Mouse (Mus musculus): Measurements from ENCODE around the gene Serbp1.
"Not testable (repeated sequence)": the region's sequence is repeated elsewhere in the genome, so short reads cannot be mapped to it uniquely, and the experiment has no call there.

The Serbp1 gene

GRCm38 (mm10) chr6:67237977-67238376 lies at the start of gene Serbp1:
Serbp1 (plus strand) TSS chr6:67238176.
- DNase-seq (ENCODE audit: low spot score in 2 of 2) = no peak

- no peak for DNase-seq (ENCODE audit: low spot score in 2 of 2)
These were observed 44.4 kb upstream of the Serbp1 start for GRCm38 (mm10) chr6:67193591-67193990.

DNA sequence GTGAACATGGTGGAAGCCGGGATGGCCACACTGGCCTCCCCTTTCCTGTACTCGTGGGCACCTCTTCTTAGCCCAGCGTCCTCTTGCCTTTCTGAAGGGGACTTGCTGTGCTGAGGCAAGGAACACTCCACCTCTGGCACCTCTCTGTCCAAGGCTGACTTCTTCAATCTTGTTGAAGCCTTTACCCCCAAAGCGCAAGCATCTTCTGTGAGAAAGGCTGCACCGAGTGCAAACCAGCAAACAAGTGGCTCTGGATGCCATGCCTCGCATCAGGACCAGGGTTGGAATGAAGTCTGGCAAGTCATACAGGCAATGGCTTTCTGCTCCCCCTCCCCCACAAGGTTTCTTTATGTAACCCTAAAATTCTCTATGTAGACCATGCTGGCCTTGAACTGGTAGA lies 43.4 kb upstream of the Serbp1 start:
- no peak for DNase-seq (ENCODE audit: low spot score in 2 of 2)

DNA sequence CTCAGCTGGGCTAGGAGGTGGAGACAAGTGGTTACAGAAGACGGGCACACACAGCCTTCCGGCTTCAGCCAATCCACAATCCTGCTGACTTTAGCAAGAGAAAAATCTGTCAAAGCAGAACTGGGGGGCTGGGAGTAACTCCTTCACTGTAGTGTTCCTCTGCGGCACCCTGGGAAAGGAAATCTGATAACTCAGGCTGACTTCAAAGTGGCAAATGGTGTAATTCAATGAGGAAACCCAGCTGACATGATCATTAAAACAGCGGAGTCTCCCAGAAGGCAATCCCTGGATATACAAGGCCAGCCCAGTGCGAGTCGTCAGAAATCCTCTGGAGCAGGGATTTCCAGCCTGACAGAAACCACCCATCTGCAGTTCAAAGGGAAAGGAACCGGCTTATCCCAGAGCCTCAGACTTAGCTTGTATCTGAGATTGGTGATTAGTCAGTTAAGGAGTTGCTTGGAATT lies 42.8 kb upstream of the Serbp1 start:
- DNase-seq (ENCODE audit: low spot score in 2 of 2) = peak in 1 of 2 experiments; percentile 8

DNA sequence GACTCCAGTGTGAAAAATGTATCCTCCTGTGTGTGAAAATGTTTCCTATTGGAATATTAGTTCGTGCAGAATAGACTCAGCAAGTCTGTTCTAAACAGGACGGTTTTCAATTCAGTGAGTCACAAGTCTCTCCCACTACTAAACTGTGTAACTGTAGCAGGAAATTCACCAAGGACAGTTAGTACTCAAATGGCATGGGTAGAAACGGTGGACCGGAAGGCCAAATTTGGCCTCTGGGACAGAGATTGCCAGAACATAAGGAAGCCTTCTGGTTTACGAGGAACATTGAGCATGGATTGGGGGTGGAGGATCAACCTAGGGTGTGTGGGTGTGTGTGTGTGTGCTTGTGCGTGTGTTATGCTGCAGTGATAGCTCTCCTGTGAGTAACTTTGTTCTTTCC lies 41.2 kb upstream of the Serbp1 start:
- no peak for DNase-seq (ENCODE audit: low spot score in 2 of 2)

GRCm38 (mm10) chr6:67198085-67198484 lies 39.9 kb upstream of the Serbp1 start:
- DNase-seq (ENCODE audit: low spot score in 2 of 2) = no peak

GRCm38 (mm10) chr6:67200715-67201322 lies 37.2 kb upstream of the Serbp1 start:
- DNase-seq (ENCODE audit: low spot score in 2 of 2) = peak in 1 of 2 experiments; percentile 44

GRCm38 (mm10) chr6:67205081-67206037 lies 32.6 kb upstream of the Serbp1 start:
- no peak for DNase-seq (ENCODE audit: low spot score in 2 of 2)

GRCm38 (mm10) chr6:67212362-67212761 lies 25.6 kb upstream of the Serbp1 start:
- DNase-seq (ENCODE audit: low spot score in 2 of 2) = no peak

GRCm38 (mm10) chr6:67213429-67214098 lies 24.4 kb upstream of the Serbp1 start:
- DNase-seq (ENCODE audit: low spot score in 2 of 2) = no peak

- DNase-seq (ENCODE audit: low spot score in 2 of 2) = no peak
These were observed 20.6 kb upstream of the Serbp1 start for GRCm38 (mm10) chr6:67217402-67217801.

- no peak for DNase-seq (ENCODE audit: low spot score in 2 of 2)
These were observed 20.1 kb upstream of the Serbp1 start for GRCm38 (mm10) chr6:67217846-67218245.

DNA sequence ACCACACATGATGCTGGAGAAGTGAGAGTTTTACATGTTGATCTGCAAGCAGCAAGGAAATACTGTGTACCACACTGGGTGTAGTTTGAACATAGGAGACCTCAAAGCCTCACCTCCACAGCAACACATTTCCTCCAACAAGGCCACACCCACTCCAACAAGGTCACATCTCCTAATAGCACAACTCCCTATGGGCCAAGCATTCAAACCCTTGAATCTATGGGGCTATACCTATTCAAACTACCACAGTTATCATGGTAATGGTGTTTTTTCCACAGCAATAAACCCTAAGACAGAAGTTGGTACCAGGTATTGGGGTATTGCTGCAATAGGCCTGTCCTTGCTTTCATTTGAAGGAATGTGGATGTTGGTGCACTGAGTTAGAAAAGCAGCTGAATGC lies 19.4 kb upstream of the Serbp1 start:
- DNase-seq (ENCODE audit: low spot score in 2 of 2) = no peak

DNA sequence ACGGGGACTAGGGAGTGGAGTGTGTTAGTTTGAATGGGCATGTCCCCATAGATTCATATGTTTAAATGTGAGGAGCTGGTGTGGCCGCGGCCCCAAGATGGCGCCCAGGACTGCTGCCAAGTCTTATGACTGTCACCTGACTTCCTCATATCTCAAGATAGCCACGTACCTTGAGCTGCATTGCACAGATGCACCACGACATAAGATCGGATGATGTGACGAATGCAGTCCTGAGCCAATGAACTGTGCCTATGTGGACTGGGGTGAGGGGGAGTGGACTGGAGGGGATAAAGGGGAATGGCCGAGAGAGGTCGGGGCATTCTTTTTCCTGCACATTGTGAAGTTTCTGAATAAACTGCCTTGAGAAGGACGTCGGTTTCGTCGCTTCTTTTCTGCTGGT lies 18.0 kb upstream of the Serbp1 start:
- DNase-seq (ENCODE audit: low spot score in 2 of 2) = not testable (repeated sequence)

DNA sequence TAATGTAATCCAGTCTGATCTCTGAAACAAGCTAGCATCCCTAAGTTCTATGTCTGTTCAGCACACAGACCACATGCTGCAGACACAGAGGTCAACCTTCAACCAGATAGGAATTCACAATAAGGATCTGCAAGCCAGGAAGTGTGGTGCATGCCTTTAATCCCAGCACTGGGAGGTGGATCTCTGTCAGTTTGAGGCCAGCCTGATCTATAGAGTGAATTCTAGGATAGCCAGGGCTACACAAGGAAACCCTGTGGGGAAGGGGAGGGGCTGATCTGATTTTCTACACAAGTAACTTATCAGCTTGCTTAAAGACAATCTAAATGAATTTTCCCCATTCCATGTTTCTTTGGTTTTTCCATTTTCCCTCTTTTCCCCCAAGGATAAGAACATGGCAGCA lies 17.2 kb upstream of the Serbp1 start:
- no peak for DNase-seq (ENCODE audit: low spot score in 2 of 2)

GRCm38 (mm10) chr6:67223082-67223481 lies 14.9 kb upstream of the Serbp1 start:
- no peak for DNase-seq (ENCODE audit: low spot score in 2 of 2)

- DNase-seq (ENCODE audit: low spot score in 2 of 2) = no peak
These were observed 14.5 kb upstream of the Serbp1 start for GRCm38 (mm10) chr6:67223499-67223898.

DNA sequence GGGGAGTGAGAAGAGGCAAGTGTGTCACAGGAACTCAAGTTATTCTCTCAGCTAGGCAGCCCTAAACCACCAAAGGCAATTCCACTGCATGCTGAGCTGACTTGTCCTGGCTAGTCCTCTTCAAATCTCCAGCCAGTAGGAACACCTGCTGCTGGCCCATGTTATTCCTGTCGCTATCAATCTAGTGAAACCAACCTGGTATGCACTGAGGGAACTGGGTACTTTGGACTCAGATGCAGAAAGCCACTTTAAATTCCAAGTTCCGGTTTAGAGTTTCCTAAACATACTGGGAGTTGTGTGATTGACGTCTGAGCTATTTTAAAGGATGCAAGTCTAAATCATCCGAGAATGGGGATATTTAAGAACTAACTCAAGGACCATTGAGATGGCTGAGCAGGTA lies 11.7 kb upstream of the Serbp1 start:
- no peak for DNase-seq (ENCODE audit: low spot score in 2 of 2)

- DNase-seq (ENCODE audit: low spot score in 2 of 2) = peak; percentile 24 to 52
These were observed 9.4 kb upstream of the Serbp1 start for GRCm38 (mm10) chr6:67228459-67229107.

- DNase-seq (ENCODE audit: low spot score in 2 of 2) = no peak
These were observed 8.5 kb upstream of the Serbp1 start for GRCm38 (mm10) chr6:67229521-67229920.

- DNase-seq (ENCODE audit: low spot score in 2 of 2) = no peak
These were observed 8.0 kb upstream of the Serbp1 start for GRCm38 (mm10) chr6:67229922-67230518.

All from heart, adult 9 months (tissue).